Mouse (Mus musculus): ENCODE measurements around the gene Cep57l1.
A peak's percentile ranks its signal among the peaks of the same experiment; 100 is the strongest.

The Cep57l1 gene

DNA sequence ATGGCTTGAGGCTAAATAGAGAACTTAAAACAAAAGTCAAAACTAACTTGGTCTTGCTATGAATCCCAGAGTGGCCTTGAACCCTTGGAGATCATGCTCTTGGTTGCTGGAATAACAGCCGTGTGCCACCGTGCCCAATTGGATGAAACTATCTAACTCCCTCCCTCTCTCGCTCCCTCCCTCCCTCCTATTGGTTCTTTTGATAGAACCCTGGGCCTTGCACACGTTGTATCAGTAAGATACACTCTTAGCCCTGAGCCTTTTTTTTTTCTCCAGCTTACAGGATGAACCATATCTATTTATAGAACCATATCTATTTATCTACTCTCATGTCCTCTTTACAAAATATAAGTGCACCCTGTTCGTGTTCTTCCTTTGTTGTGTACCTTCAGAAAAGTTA is 6.8 kb upstream of the Cep57l1 start:
- no peak for DNase-seq (ENCODE audit: low spot score)

DNA sequence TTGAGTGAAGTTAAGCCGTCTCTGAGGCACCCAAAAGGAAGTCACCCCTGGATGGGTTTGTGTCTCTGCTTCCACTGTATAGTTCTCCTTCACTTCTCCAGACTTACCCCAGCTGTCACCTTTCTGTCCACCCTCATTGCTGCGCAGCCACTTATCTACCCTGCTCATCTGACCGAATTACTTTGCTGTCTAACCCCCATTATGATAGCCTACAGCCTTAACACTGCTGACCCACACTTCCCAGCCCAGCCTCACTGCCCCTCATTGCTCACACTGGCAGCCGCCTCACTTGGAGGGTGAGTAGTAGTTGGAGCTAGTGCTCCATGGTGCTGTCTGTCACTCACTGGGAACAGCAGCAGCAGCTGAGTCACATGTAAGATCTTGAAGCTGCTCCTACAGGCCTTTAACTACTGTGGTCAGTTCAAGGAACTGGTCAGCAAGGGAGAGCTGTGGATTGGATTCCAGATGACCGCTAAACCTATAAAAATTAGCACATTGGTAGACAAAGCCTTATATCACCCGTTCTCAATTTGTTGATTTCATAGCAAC is 4.7 kb upstream of the Cep57l1 start:
- no peak for DNase-seq (ENCODE audit: low spot score)

DNA sequence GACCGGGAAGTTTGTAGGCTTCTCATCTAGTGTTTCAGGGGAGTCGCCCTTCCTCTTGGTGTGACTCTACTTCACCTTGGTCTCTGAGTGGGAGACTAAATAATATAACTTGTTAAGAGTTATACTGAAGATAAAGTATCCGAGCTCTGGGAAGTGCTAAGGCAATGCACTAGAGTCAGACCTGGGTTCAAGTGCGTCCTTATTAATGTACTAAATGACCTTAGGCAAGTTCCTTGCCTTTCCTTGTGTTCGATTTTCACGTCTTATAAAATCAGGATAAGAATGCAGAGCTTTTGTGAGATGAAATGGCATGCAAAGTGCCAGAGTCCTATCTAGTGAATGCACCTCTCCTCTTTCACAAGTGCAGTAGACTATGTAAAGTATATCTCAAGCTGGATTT is 2.9 kb upstream of the Cep57l1 start:
- DNase-seq (ENCODE audit: low spot score) = no peak

DNA sequence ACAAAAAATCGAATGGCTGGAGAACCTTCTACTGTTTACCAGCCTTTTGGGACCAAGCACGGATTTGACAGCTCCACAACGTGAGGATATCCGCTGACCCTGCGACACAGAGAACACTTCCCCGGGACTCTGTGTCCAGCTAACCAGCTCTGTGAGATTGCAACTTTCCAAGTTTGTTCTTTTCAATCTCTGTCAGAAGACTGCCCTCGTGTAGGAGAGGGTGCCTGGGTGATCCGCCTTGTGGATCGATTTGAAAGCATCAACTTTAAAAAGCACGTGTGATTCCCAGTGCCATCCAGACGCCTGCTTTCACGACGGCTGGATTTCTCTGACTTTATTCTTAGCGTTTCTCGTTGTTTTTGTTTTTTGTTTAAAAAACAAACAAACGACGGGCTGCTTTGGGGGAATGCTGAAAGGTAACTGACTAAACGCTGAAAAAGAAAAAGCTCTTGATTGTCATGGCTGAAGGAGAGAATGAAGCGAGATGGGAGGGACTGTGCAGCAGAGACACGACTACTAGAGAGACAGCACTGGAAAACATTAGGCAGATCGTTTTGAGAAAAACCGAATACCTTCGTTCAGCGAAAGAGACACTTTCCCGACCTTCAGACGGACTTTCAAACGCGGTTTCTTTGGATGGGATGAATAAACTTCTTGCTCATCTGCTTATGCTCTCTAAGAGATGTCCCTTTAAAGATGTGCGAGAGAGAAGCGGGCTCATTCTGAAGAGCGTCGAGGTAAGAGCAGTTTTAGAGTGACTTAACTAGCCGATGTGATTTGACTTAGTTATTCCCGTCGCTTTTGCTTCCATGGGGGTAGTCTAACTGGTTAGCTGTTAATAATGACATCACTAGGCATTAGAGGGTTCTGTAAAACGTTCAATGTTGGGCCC is 1.1 kb upstream of the Cep57l1 start:
- peak; percentile 38 for DNase-seq (ENCODE audit: low spot score)

DNA sequence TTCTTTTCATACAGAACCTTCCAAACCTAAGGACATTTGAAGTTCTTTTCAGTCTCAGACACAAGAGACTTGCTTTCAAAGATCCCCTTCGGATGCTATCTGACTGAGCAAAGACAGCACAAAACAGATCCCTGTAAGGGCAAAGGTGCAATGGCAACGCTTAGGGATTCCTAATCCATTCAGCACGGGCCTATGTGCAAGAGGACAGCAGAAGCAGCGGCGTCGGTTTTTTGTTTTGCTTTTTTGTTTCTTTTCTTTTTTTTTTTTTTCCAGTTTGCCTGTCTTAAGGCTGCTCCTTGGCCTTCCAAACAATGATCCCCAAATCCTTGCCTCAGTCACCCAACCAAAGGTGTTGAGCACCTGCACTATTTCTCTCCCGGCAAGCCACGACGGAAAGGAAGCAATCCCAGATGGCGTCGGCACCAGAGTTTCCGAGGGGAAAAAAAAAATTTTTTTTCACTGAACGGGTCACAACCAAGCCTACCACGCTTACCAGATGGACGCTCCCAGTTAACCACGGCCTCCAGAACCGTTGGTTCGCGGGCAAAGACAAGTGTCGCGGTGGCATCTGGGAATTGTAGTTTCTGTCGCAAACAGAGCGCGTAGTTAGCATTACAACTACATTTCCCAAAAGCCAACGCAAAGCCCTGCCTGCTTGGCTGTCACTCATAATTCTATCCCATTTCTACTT is 446 bp downstream of the Cep57l1 start:
- DNase-seq (ENCODE audit: low spot score) = peak; percentile 98

DNA sequence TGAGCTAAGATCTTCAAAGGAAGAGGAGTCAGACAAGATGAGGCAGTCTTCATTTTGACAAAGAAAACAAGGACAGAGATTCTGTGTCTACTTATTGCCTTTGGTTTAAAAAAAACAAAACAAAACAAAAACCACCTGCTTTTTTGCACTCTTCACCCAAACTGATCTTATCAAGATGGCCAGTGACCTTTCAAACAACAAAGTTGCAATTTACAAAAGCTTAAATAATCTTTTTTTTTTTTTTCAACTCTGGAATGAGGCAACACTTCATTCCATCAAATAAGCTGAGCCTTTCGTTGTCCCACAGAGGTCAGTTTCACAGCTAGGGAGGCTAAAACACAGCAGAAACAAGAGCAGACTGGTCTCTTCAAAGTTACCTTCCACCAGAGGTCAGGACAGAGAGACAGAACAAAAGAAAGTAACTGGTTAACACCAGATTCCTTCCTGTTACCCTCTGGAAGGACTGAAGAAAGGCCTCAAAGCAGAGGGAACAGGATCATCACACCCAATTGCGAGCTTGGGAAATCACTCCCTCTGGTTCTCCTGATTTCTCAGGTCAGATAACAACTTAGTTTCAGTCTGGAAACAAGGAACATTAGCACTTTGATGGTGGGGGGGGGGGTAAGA is 3.8 kb downstream of the Cep57l1 start:
- no peak for DNase-seq (ENCODE audit: low spot score)

DNA sequence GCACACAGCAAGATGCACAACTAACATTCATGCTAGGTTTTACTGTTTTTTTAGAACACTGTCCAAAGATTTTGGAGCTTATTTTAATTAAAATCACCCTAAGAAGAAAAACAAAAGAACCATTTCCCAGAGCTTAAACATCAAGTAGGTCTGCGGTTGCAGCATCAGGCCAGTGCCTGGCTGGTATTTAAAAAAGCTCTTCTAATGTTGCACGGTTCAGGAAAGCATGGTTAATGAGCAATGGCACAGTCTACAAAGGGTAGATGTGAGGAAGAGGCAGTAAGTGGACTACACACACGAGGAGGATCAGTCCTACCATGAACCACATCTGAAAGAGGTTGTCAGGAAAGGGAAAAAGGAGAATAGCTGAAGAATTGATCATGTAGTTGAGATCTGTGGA is 5.0 kb downstream of the Cep57l1 start:
- no peak for DNase-seq (ENCODE audit: low spot score)

DNA sequence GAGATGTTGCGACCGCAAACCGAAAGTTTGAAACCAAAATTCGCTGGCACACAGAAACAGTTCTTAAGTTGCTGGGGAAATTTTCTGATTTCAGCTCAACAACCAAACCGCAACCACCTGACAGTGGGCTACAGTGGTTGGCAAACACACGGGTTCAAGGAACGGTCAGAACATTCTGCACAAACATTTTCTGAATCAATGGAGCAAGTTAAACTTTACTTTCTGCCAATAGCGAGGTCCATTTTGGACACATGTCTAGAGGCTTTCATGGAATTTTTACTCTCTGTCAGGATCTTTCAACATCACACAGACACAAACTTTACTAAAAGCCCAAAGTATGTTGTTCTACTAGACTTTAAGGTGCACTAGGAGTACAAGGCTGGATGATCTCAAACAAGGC is 6.2 kb downstream of the Cep57l1 start:
- DNase-seq (ENCODE audit: low spot score) = no peak

DNA sequence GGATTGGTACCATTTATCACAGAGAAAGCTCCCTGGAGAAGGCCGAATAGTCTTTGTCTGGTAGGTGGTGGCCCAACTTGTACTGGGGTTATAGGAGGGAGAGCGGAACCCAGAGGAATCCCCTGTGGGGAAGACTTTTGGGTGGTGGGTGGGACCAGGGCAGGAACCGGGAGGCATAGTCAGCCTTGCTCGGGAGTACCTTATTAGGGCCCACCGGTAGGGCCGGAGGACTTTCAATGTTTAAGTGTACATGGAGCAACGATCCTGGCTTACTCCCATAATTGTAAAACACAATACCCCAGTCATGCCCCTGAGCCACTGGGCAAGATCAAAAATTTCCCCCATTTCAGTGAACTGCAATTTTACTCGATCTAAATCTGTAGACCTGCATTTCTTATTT is 12.4 kb downstream of the Cep57l1 start:
- DNase-seq (ENCODE audit: low spot score) = no peak

DNA sequence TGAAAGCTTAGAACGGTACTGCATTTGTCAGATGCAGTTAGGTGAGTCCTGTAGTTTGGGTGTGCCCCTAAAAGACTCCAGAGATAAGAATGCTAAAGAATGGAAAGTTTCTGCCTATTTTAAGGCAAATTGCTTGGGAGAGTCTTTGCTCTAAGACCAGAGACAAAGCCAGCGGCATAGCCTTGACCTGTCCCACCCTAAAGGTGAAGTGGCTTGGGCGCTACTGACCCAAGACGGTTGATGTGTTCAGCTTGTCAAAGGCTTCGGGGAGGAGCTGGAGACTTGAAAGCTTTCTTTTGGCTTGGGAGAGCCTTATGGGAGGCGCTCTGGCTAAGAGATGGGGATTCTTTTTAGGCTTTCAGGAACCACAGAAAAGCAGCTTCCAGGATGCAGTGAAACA is 17.3 kb downstream of the Cep57l1 start:
- no peak for DNase-seq (ENCODE audit: low spot score)

DNA sequence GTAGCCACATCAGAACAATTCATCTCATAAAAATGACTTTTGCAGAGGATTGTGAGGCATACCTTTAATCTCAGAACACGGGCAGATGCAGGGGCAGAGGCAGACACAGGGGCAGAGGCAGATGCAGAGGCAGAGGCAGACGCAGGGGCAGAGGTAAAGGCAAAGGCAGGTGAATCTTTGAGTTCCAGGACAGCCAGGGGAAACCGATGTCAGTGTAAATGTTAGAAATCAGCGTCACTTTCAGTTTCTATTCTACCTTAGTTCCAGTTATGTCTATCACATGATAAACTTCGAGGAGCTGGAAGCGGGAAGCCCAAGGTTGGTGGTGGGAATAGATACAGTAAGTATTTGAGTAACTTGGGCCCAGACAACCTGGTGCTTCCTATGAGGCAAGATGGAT is 42.4 kb downstream of the Cep57l1 start:
- no peak for DNase-seq (ENCODE audit: low spot score)

DNA sequence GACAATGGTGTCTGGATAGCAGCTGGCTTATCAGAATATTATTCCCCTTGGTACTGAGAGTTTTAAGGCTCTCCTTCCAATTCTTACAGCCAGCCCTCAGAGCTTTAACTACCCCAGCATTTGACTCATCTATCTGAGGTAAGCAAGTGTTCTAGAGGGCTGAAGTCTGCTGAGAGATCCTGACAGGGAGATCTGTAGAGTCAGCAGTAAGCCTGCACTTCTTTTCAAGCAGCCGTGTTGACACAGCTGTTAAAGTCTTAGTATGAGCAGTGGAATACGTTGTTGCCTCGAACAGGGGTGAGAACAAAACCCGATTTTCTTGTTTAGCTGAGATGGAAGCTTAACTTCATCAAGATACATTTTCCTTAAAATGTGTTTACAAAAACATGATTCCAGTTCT is 43.4 kb downstream of the Cep57l1 start:
- no peak for DNase-seq (ENCODE audit: low spot score)

DNA sequence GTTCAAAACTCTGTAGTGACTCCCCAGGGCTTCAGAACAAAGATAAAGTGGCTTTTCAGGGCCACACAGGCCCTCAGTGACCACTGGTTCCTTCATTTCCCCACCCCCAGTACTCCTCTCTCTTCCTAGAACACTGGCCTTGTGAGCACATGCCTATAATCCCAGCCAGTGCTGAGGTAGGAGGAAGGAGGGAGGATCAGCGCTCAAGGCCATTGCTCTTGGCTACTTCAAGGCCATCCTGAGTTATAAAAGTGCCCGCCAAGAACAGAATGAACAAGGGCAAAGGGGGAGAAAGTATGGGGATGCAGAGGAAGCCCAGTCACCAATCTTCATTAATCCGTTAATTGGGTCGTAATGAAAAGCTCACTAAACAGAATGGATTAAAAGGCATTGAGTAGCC is 44.1 kb downstream of the Cep57l1 start:
- DNase-seq (ENCODE audit: low spot score) = no peak

DNA sequence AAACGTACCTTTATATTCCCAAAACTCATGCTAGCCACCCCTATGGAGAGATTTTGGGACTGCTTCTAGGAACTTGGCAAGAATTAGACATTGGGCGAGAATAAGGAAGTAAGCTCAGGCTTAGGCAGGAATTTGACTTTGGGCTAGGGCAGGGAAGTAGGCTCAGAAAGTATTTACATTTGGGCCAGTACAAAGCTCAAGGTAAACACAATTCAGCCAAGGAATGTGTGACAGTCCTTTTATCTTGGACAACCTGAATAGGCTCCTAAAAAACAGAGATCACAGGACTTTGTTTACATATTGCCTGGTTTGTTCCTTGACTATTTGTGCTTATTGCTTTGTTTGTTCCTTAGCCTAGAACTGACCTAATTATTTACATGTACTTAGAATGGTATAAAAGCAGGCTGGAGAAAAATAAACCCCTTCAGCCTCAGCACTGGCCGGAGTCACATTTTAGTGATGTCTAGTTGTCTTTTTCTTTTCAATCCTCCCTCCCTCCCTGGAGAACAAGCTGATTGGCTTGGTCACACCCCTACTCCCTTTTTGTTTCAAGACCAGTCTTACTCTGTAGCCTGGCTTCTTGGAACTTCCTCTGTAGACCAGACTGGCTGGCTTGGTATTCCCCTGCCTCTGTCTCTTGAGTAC is 45.8 kb downstream of the Cep57l1 start:
- no peak for DNase-seq (ENCODE audit: low spot score)

DNA sequence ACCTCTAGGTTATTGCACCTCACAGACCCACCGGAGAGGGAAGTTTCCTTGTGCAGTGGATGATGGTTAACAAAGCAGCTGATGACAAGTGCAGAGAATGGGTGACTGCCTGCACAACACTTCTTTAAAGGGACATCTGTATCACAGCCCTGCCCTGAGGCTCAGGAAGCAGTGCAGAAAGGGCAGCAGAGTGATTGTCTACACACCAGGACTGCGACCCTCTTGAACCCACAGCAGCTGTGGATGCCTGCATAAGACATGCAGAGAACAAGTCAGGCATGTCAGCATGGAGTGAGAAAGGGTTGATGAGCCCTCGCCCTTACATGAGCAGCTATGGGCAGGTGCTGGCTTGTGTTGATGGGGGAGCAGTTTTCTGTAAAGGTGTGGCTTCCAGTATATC is 48.8 kb downstream of the Cep57l1 start:
- DNase-seq (ENCODE audit: low spot score) = no peak

DNA sequence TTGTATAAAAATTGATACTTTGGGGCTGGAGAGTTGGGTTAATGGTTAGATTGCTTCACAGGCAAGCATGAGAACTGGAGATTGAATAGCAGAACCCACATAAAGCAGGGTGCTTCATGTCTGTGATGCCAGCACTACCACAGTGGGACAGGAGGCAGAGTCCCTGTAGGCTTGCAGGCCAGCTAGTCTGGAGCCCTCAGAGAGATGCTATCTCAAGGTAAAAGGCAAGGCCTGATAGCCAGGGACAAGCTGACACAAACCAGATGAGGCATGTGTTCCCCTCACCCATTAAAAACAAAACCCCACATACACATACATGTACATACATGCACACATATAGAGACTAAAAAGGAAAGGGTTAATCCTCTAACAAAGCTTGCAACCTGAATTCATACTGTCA is 51.6 kb downstream of the Cep57l1 start:
- DNase-seq (ENCODE audit: low spot score) = peak; percentile 85

DNA sequence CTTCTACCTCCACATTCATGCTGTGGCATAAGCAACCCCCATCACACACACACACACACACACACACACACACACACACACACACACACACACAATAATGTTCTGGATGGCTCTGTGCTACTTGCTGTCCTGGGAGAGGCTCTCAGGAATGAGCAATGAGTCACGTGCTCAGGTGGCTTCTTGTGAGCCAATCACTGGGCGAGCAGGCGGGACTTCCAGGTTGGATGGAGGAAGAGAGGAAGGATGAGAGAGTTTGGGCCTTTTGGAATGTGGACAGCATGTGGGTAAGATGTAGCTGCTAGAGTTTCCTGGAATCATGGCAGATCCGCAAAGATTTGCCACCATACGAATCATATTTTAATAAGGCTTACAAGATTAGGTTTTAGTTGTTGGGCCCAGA is 52.4 kb downstream of the Cep57l1 start:
- peak; percentile 39 for DNase-seq (ENCODE audit: low spot score)

DNA sequence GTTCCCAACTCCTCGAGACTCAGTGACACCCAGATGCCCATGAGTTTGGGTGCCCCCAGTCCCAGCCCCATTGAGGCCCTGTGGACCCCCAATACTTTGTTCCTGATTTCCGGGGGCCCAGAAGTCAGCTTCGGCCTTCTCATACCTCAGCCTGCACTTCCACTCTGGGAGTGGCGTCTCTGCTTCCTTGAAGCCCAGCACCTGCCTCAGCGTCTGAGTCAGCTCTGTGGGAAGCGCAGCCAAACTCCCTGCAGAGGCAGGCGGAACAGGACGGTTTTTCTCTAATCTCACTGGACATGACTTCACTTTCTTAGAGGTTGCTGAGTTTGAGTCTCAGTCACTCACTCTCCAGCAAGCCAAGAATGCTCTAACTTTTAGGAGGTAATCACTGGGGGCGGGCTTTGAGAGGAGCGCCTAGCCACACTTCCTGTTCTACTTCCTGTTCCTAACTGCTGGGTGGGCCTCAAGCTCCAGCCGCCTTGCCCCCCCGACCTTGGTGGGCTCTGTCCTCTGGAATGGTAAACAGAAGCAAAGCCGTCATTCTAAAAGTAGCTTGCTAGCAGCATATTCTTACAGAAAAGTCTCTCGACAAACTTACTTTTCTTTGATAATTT is 57.7 kb downstream of the Cep57l1 start:
- no peak for DNase-seq (ENCODE audit: low spot score)

DNA sequence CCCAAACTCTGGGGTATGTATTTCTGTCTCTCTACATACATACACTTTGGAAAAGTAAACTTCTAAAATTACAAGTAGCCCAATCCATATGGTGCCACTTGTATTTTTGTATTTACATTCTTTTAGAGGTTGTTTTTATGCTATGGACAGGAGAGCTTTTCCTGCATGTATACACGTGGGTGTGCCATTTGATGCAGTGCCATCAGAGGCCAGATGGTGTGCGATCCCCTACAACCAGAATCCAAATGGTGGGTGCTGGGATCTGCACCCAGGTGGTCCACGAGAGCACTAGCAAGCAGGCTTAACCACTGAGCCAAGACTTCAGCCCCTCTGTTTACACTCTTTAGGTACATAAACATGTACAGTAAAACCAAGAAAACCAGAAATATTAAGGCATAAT is 60.4 kb downstream of the Cep57l1 start:
- no peak for DNase-seq (ENCODE audit: low spot score)

DNA sequence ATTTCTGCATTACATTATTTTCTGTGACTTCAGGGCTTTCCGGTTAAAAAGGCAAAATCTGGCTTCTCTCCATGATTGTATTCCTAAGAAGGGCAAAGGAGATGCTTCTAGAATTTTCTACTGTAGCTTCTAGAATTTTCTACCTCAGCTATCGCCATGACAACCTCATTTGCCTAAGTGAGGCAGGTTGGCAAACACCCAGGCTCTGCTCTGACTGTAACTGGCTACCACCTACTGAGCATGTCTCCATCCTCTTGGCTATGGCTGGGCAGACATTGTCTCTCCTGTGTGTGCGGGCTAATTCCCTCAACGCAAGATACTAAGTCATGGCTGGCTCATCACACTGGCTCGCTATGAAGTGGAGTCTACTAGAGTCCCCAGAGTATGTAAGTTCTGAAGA is 63.1 kb downstream of the Cep57l1 start:
- peak; percentile 42 for DNase-seq (ENCODE audit: low spot score)

DNA sequence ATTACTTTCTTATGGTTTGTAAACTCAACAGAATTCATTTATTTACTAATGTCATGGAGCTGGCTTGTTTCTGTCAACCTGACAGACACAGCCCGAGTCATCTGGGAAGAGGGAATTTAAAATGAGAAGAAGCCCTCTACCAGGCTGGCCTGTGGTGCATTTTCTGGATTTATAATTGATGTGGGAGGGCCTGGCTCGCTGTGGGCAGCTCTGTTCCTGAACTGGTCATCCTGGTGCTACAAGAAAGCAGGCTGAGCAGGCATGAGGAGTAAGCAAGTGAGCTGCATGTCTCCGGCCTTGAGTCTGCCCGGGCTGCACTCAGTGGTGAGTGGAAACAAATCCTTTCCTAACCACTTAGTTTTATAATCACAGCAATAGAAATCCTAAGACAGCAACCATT is 65.7 kb downstream of the Cep57l1 start:
- DNase-seq (ENCODE audit: low spot score) = peak; percentile 55

DNA sequence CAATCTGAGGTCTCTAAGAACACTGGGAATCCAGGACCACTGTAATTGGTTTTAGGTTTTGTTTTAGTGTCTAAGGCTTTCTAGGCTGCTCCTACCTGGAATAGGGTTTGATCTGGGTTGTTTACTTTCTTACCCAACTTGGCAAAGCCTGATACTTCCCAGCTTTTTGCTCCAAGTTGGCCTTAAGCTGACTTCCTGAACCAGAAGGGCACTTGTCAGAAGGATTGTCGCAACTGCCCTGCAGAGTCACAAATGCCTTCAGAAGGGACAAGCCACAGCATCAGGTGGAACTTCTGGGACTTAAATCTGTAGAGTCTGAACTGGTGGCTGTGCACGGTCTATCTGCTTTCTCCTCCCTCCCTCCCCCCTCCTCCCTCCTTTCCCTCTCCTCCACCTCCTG is 69.5 kb downstream of the Cep57l1 start:
- no peak for DNase-seq (ENCODE audit: low spot score)

Measured in MN1 (cell line).